Mouse (Mus musculus) urinary bladder, postnatal 14 days (tissue): ENCODE results near the gene Gm8138.
"Not testable (repeated sequence)": the region's sequence is repeated elsewhere in the genome, so short reads cannot be mapped to it uniquely, and the experiment has no call there.

ENCODE experiments used
- DNase-seq: peaks from one replicate; pipeline ENCODE4 v3.0.0; 2021; ENCODE audit warnings: low spot score

Gene Gm8138

DNA sequence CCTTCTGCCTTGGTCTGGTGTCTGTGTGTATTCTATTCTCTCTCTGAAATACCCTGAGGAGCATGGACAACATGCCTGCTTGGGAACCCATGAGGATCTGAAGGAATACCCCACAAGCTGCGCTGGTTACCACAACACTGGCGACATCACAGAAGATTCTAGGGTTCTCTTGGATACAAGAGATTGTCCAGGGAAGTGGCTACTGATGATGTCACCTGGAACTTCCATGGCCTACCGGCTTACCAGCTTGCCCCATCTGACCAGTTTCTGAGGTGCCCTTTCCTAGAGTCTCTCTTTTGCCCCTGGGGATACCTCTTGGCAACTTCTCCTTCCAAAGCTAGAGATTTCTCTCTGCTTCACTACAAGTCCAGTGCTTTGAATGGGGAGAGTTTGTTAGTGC, at the start of gene Gm8138:
Gene Gm8138, minus strand, starts transcription at position 101 of the 400 bp plus-strand sequence.
- not testable (repeated sequence) for DNase-seq

DNA sequence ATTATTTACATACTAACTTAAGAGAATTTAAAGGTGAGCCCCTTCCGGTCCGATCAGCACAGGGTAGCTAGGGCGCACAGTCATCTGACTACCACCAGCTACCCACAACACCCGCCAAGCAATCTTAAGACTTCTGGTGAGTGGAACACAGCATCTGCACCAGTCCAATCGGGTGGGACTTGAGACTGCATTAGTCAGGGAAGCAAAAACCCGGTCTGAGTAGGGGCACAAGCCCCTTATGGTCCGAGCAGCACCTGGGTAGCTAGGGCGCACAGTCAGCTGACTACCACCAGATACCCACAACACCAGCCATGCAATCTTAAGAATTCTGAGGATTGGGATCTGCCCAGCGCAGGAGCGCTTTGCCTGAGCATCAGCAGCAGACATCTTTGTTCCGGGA, 54.4 kb downstream of the Gm8138 start:
- not testable (repeated sequence) for DNase-seq
